Mouse (Mus musculus) CH12F3 (cell line): ENCODE measurements around the gene Snx22.

ENCODE experiments used
- in situ Hi-C: fragments of 300-500 bp; cut with MboI; formaldehyde crosslinking; loops from 2 replicates; pipeline ENCODE4 v1.14.3; 2020; ENCODE audit warnings: low sequenced_read_pairs

Snx22 gene

DNA sequence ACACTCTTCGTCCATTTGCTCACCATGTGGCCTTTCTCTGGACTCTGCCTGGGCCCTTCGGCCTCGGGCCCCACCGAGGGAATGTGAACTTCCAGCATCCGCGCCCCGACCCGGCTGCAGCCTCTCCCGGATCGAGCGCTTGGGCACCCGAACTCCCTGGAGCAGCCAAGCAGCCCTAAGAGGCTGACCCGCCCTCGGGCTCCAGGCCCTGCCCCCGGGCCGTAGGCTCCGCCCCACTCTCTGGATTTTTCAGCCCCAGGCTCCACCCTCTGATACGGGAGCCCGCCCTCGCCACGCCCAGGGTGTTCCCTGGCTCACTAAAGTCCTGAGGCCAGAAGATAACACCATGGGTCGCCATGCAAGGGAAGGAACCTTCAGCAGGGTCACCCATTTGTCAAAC lies at the start of gene Snx22:
TSS of gene Snx22 (minus strand) at position 137 of the 400 bp plus-strand sequence.
- in situ Hi-C loops = no loop called here

DNA sequence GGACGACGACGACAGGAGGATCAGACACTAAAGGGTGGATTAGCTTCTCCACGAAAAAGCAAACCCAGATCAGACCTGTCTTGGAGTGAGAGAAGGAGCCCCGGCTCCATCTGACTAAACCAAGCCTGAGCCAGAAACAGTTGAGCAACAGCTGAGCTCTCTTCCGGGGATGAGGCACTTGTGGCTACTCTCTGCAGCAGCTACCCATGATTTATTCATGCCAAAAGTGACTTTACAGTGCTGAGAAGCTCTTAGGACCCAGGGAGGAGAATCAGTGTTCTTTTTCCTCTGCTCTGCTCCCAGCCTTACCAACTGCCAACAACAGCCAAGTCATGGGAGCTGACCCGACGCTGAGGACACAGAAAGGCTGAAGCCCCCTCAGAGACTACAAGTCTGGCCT lies 47.4 kb upstream of the Snx22 start:
- in situ Hi-C loops = no loop called here

DNA sequence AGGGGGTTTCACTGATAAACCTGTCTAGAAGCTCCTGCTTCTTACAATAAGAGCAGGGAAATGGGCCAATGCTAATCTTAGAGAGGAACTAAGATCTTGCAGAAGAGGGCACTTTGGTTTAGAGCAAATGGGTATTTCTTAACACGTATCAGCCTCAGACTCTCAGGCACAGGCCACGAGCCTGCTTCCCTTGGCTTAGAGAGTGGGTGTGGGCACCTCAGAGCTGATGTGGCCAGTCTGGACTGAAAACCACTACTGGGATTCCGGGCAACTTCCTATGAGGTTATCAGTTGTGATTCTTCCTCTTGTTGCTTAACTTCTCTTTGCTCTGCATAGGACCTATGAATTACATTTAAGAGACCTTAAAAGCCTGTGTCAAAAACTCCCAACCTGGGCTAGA lies 44.8 kb upstream of the Snx22 start:
- in situ Hi-C loops = no loop called here

DNA sequence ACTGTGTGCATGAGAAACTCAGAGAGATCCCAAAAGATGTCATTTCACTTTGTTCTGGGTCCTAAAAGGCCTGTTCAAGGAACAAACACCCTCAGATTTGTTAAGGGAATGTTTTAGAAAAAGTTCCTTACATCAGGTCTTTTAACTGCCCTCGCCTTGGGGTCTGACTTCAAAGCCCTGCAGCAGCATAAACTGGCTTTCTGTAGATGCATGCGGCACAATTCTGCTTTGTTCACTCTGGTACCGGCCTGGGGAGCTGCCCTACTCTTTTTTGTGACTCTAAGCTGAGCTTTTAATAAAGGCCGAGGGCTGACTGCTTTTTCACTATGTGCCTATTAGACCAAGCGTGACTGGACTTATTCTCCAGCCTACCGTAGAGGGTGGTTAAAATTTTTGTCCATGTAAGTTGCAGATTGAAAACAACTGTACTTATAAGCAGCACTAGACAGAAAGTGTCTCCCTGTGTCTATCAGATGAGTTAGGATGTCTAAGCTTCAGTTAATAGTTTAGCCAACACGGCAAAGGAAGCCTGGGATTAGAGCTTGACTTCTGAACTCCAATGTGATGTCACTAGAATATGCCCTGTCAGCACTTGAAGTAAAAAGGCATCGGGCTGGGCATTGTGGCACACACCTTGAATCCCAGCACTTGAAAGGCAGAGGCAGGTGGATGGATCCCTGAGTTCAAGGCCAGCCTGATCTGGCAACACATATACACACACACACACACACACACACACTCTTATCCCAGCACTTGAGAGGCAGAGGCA lies 41.3 kb upstream of the Snx22 start:
- in situ Hi-C loops = no loop called here

DNA sequence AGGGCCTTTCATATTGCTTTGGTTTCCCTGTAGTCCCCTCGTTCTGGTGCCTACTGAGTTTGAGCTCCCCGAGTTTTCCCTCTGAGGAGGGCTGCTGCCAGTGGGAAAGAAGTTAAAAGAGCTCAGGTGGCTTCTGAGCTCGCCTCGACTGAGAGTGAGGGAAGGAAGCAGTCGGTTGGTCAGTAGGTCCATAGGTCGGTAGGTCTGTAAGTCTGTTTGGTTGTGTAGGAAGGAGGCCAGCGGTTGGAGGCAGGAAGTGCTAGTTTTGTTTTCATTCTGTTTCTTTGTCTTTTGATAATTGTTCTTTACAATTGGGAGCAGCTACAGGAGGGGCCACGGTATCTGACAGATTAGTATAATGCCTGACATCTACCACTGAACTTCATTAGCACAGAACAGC lies 40.6 kb upstream of the Snx22 start:
- in situ Hi-C loops = no loop called here

DNA sequence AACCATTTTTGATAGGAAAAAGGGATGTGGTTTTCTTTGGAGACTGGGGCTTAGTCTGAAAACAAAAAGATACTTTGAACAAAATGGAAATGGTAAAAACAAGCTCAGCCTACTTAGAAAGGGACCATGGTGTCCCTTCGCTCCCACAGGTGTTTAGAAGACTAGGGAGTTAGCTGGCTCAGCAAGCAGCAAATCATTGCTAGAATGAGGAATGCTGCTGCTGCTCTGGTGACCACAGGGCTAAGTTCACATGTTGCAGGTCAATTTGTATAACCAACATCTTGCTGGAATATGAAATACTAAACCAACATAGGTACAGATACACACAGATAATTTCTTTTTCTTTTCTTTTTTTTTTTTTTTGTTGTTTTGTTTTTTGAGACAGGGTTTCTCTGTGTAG lies 40.1 kb upstream of the Snx22 start:
- in situ Hi-C loops = no loop called here

DNA sequence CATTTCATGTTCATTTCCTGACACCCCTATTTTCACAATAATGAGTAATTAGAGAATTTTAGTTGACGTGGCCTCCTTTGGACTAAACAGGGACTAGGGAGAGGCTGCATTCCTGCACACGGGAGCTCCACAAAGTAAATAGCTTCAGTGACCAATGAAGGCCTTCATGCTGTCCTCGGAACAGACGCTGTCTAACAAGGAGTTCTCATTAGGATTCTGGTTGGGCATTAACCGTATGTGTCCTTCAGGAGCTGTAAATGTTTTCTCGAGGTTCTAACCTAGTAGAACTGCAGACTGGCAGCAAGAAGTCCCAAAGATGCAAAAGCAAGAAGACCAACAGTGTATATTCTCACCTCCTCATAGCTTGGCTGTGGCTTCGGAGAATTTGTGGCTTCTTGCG lies 35.6 kb upstream of the Snx22 start:
- in situ Hi-C loops = no loop called here

DNA sequence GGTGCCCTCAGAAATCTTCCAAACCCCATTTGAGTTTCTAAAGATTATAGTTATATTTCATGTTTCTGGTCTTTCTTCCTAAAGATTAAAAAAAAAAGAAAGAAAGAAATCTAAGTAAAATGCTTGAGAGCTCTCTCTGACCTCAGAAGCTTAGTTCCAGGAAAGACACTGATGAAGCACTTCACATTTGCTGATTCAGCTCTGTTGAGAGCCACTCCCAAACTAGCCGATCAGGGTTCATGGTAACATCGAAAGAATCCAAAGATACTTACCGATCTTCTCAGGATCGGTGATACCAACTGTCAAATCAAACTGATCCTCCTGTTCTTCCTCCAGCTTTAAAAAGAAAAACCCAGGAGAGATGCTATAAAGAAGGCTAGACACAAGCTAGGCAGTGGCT lies 35.1 kb upstream of the Snx22 start:
- in situ Hi-C loops = no loop called here

DNA sequence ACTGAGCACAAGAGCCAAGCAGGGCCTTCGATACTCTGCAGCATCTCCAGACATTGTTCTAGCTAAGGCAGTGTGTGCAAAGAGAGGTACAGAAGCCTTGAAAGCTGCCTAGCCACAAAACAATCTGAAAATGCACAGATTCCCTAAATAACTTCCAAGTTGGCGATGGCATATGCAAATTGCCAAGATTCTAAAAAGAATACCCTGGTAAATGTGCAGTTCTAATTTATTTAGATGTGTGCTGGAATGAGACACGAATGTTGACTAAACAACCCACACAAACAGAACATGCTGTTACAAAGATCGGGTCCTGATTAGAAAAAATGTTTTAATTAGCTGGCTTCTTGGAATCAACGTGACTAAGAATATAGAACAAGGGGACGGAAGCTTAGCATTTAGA lies 33.1 kb upstream of the Snx22 start:
- in situ Hi-C loops = no loop called here

DNA sequence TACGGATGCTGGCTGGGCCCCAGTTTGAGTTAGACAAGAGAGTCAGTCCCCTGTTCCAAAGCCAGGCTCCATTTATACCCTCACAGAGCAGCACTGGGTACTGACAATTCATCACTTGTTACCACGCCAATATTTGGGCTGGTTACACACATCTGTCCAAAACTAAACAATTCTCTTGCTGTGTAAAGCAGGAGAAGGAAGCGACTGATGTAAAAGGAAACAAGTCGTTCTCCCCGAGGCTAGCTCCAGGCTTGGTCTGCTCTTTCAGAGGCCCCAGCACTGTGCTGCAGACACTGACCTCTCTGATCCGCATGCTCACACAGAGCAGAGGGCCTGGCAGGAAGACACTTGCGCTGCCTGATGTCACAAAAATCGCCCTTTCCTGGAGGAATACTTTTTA lies 32.1 kb upstream of the Snx22 start:
- in situ Hi-C loops = no loop called here

DNA sequence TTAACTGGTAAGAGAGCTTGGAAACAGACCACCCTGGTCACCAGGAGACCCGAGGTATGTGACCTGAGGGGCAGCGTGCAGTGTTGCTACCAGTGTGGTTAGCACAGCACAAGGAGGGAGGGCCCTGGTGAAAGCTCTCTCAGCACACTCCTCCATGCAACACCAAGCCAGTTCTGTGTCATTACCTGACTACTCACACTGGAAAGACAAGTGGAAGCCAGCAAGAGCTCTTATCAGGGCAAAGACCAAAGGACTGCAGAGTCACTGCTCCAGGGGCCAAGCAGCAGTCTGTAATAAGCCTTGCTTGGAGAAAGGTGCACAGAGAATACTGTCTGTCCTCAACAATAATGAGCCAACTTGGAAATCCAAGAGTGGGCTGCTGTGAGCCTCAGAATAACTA lies 23.1 kb upstream of the Snx22 start:
- in situ Hi-C loops = no loop called here

DNA sequence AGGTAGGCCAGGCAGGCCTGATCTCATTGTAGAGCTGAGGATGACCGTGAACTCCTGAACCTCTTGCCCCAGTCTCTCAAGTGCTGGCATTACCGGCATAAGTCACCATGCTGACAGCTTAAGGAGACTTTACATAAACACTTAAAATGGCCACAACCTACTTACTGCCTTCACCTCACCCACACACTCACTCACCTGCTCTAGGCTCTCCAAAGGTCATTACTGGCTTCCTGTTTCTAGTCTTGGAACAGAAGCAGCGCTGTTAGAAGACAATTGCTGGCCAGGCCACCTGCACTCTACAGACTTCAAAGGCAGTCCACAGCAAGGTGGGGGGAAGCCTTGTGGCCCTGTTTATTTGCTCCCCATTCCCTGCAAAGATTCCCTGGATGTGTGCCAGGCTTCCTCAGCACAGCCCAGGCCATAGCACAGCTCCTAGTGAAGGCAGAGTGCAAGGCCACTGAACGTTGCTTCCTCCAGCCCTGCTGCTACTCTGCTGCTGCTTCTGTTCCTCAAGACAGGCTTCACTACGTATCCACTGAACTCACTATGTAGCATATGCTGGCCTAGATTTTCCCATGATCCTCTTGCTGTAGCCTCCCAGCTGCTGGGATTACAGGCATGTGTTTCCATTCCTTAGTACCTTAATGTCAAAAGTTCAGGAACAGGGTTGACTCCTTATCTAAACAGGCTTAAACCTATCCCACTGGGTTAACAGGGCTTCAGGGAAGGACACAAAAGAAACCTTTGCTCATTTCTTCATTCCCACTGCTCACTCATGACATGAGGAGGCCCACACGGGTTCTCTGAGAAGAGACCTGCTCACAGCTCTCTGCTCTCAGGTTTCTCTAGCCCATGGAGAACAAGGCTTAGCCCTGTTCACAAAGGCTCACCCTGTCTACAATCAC lies 22.1 kb upstream of the Snx22 start:
- in situ Hi-C loops = no loop called here

DNA sequence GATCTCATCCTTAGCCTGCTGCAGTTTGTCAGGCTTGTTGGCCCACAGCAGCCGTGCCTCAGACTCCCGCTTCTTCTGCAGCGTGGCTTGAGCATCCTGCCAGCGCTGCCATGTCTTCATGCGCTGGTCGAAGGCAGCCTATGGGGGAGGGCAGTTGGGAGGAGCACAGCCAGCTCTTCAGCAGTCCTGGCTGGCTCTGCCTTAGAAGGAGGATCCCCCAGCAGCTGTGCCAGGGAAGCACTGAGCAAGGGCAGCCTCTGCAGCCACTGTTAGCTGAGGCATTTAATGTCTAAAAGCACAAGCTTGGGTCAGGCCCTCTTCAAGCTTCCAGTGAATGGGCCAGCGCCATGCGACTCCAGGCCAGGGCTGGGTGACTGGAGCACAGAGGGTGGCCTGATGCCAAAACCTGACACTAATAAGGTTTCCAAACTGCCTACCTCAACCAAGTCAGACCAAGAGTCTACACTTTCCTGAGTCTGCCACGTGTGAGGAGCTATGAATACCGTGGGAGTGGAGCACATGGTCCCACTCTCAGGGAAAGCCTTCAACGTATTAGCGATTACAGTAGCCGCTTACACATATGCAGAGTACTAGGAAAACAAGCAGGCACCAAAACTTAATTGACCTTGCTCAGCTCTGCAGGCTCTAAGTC lies 21.2 kb upstream of the Snx22 start:
- in situ Hi-C loops = no loop called here

DNA sequence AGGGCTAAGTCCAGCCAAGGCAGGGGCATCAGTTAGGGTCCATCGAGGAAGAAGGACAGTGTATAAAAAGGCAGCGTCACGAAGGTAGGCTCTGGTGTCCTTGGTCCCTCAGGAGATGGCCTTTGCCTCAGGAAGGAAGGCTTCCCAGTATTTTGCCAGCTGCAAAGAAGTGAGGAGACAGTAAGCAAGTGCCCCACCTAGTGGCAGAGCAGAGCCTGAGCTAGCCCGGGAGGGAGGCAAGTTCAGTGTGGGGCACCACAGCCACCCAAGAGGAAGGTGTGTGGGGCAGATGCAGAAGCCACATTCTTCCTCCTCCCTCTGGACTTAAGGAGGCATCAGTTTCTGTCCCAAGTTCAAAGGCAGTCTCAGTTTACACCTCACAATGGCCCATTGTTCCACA lies 18.9 kb upstream of the Snx22 start:
- in situ Hi-C loops = no loop called here

DNA sequence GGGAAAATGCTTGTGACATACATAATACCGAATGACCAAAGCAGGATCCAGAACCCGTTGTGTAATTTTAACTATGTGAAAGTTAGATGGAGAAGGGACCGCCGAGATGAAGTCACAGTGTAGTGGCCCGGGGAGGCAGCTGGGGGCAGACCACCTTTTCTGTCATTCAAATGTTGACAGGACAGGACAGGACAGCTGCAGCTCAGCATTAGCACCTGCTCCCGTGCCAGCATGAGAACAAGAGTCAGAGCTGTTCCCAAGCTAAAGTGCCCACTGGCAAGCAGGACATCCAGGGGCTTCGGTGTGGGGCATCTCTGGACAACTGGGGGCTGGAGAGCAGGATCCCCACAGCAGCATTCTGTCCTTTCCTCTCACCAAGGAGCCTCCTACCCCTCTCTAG lies 17.5 kb upstream of the Snx22 start:
- in situ Hi-C loops = no loop called here

DNA sequence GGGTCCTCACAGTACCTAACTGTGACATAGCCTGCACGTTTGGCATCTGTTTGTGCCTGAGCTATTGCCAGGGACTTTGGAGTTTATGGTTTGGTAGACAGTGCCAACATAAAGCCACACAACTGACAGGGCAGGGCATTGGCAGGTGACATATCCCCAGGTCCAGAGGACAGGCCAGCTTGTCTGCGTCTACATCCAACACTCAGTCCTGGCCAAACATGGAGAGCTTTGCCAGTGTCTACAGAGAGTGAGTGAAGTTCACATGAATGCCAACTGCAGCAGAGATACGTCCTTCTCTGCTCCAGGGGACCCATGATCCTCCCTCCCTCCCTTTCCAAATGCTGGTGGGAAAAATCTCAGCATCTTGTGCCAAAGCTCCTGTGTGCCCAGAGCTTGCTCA lies 14.7 kb upstream of the Snx22 start:
- in situ Hi-C loops = no loop called here

DNA sequence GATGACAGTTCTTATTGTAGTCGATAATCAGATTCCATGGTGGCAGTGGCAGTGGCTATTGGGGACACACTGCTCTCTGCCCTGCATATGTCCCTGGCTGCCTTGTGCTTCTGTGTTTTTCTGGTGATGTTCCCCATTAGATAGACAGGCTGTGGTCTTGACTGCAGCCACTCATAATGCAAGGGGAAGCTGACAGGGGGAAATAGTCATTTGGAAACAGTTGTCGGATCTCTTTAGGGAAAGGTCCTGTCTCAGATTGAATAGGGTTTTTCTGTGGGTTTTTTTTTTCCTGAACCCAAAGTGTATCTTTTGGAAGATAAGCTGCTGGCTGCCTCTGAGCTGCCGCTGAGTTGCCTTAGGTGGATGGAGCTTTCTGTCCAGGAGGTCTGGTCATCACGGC lies 12.5 kb upstream of the Snx22 start:
- in situ Hi-C loops = no loop called here

DNA sequence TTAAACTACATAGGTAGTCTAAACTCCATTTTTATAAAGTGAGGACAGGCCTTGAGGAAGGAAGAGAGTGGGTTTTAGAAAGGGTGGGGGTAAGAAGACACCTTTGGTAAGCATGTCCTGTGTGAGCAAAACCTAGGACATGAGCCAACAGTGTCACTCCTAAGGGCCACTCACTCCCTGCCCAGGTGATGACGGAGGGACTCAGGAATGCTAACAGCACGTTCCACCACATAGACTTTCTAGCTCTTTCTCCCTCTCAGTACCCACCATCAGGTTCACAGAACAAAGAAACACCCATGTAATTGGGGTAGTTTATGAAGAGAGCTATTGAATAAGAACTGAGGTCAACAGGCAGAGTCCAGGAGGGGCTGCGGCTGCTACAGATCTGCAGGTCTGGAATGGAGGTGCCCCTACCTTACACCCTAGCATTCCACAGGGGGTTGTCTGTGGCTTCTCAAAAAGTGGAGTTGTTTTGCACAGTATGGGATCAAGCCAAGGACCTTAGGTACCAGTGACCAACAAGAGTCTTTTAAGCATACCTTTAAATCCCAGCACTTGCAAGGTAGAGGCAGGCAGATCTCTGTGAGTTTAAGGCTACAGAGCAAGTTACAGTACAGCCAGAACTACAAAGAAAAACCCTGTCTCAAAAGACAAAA lies 11.4 kb upstream of the Snx22 start:
- in situ Hi-C loops = no loop called here

DNA sequence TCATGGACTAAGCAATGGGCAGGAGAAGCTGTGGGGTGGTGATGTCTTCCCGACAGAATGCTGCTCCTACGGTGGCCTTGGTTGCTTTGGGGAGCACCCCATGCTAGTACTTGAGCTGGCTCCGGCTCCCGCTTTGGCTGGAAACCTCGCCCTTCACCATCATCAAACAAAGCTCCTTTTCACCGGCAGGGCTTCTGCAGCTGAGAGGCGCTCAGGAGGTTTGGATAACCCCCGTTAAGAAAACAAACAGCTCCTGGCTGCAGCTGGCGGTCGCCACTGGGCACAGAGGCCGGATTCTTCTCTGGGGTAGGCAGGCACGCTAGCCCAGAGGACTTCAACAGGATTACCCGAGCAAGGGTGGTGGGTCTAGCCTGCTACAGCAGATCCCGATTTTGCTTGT lies 9.0 kb upstream of the Snx22 start:
- in situ Hi-C loops = no loop called here

DNA sequence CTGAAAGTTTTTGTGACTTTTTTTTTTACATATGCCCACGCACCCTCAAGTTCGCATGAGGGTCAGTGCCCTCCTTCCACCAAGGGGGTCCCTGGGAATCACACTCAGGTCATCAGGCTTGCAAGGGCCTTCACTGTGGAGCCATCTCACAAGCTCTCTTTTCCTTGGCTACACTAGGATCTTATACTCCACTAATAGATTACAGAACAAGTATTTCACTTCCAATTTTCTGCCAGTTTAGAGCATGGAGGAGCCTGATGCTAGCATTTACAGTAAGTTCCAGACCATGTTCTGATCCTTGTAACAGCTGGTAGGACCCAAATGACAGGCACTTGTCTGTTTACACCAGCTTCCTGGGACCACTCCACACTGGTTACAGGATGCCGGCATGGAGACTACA lies 8.6 kb upstream of the Snx22 start:
- in situ Hi-C loops = no loop called here

DNA sequence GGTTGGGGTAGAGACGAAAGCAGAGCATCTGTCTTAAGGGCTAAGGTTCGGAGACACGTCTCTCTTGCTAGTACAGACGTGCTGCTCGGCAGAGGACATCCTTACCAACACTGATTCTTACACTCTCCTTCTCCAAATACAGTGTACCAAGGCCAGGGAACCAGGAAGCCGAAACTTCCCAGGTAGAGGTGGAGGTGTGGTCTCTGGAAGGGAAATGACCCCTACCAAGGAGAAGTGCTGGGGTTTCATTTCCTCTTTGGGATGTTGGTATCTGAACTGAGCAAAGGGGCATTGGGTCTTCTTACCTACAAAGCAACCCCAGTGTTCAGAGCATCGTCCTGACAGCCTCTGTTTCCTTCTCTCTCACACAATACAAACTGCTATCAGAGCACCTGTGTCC lies 3.2 kb upstream of the Snx22 start:
- in situ Hi-C loops = no loop called here
